Mouse (Mus musculus) left cerebral cortex, postnatal 36 days (tissue): ENCODE measurements at regions not wholly inside any gene's neighbourhood (a gene's known extent, or its start where the extent isn't known, plus 50 kb on each side); places are given as distances from the start of the nearest gene placed in this dataset.

ENCODE experiments used
- DNase-seq, 2 experiments: peaks; one replicate each; pipeline ENCODE4 v3.0.0; 2021 to 2022; ENCODE audit warnings: low spot score in 2 of 2, mixed read lengths in 1 of 2
- intact Hi-C: fragments of 180-260 bp; cut with DNase I; formaldehyde crosslinking; loops from one replicate; pipeline ENCODE4 v1.15.1; 2025

- intact Hi-C loops: no loop called here
These were observed 54.1 kb upstream of the Btc start for GRCm38 (mm10) chr5:91456924-91457323.

DNA sequence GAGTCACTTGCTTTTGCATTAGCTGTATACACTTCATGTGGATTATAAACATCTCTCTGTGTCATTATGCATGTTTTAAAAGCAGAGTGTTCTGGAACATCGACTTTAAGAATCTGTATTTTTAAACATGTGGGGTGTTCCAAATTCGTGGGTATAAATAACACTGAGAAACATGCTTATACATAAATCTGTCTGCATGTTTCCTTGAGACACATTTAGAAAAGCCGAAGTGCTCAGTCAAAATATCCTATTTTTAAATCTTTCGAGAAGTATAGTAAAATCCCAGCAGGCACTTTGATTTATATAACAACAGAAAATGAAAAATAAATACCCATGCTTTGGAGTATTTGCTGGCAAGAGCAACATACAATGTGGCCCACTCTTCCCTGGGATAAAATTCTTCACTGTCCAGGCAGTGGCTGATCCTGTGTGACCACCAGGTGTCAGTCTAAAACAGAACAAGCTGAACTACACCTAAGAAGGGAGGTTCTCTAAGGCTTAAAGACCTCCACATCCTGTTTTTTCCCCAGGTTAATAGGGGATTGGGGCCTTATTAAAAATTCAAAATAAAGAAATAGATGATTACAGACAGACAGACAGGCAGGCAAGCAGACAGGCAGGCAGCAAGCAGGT, 52.4 kb upstream of the Parm1 start:
- peak; percentile 19 to 21 for DNase-seq
- intact Hi-C loops: loop anchor here (5.0 to 10.0 kb wide), 2 partner anchors 397 to 530 kb away; no protein-coding TSS in a partner anchor

More at GRCm38 (mm10) chr5:91456924-91457323, 54.1 kb upstream of the Btc start:
- no peak for DNase-seq
